Mouse (Mus musculus) adrenal gland, adult (tissue): ENCODE measurements around the gene Zfand3.

Experiments
- DNase-seq, 2 experiments: peaks; one replicate each; pipeline ENCODE4 v3.0.0; 2022 to 2023; ENCODE audit warnings: low spot score in 1 of 2; ENCODE audit not compliant: inconsistent age in 2 of 2

Gene Zfand3

DNA sequence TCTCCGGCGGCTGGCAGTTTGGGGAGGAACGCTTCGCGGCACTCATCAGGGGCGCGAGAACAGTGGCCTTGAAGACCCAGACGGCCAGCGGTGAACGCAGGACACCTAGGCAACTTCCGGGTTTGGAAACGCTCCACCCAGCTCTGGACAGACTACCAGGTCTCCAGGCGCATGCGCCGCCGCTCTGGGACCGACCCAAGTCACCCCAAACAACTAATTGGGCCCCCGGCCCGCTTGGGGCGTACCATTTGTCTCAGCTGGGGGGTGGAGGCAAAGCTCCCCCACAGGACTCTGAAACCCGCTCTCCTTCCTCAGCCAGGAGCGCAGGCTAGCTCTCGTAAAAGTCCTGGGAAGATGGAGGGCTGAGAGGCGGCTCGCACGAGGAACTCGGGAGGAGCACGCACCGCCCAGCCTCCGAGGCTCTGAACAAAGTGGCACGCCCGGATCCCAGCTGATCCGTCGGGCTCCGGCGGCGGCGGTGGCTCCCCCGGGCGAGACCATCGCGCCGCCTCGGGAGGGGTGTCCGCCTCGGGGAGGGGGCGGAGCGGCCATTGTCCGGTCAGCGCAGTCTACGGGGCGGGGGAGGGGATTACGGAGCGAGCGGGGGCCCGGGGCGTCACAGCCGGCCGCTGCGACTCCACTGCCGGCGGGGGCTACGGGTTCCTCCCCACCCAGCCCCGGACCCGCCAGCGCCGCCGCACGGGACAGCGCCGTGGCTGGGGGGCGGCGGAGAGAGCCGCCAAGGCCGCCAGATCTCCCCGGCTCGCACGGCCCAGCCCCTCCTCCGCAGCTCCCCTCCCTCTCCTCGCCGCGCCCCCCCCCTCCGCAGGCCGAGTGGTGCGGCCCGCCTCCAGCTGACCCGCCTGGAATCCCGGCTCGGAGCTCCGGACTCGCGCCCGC lies at the start of gene Zfand3:
TSS of gene Zfand3 (plus strand) at position 531 of the 900 bp plus-strand sequence.
- DNase-seq = peak; percentile 96 to 99

- no peak for DNase-seq
Measured at GRCm38 (mm10) chr17:29955880-29956279, 48.7 kb upstream of the Zfand3 start.

DNA sequence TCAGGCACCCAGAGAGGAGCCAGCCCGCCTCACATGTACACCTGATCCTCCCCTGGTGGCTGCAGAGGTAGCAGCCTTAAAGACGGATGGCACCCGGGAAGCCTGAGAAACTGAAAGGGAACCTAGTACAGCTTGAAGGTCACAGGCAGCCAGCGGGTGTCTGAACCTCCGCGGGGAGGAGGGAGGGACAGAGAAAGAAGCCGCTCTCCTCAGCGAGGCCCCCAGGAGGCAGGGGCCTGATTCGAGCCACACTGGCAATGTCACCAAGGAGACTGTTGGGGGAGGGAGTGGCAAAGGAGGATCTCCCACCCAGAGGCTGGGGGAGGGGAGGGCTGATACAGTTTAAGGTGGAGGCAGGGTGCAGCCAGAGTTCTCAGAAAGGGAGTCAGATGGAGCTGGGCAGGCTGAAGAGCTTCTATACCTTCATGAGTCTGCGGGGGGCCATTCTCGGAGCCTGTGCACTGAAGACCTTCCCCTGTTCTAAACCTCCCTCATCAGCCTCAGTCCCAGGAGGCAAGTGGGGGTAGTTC lies 40.7 kb upstream of the Zfand3 start:
- peak; percentile 39 to 76 for DNase-seq

GRCm38 (mm10) chr17:29965506-29965905 lies 39.0 kb upstream of the Zfand3 start:
- no peak for DNase-seq

GRCm38 (mm10) chr17:29970037-29970555 lies 34.4 kb upstream of the Zfand3 start, which contains the start of gene Mdga1:
Mdga1 (minus strand) TSS chr17:29970087.
- no peak for DNase-seq

DNA sequence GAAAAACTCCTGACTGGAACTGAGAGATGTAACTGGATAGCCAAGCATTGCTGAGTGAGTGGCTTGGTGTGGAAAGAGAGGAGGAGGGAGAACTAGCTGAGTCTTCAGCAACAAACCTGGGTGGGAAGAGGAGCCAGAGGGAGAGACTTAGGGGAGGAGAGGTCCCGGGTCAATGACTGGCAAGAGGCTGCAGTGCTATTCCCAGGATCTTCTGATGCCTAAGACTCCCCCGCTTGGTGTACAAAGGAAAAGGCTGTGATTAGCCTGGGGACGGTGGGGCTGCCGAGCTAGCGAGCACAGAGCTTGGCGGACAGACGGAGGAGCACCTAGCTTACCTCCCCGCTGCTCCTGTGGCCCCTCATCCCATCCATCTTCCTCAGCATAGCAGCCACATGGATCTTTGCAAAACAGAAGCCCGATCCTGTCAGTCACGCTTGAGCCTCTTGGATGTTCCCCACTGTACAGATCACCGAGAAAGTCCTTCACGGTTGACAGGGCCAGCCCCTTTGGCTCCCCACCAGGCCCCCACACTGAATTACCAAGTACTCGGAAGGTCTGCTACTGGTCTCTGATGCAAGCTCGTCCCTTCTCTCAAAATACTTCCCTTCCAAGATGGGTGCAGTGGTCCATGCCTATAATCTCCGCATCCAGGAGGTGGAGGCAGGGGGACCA lies 32.6 kb upstream of the Zfand3 start:
- no peak for DNase-seq

- no peak for DNase-seq
Measured at GRCm38 (mm10) chr17:29973226-29973625, 31.3 kb upstream of the Zfand3 start.

- DNase-seq = peak; percentile 88 to 95
Measured at GRCm38 (mm10) chr17:29975731-29976130, 28.8 kb upstream of the Zfand3 start.

DNA sequence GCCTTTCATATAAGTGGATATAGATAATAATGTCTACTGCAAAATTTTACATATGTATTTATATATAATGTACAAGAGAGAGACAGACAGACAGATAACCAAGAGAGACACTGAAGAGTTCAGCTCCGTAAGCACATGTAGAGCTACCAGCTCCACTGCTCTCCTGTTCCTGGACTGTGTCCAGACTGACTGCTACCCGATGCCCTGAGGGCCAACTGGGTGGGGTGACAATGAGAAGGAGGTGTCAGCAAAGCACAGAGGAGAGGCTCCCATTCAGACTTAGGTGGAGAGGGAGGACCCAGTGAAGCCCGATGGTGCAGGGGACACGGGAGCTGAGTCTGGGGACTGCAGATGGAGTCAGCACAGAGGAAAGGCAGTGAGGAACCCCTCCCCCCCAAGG lies 25.5 kb upstream of the Zfand3 start:
- DNase-seq = no peak

GRCm38 (mm10) chr17:29979841-29980240 lies 24.7 kb upstream of the Zfand3 start:
- no peak for DNase-seq

DNA sequence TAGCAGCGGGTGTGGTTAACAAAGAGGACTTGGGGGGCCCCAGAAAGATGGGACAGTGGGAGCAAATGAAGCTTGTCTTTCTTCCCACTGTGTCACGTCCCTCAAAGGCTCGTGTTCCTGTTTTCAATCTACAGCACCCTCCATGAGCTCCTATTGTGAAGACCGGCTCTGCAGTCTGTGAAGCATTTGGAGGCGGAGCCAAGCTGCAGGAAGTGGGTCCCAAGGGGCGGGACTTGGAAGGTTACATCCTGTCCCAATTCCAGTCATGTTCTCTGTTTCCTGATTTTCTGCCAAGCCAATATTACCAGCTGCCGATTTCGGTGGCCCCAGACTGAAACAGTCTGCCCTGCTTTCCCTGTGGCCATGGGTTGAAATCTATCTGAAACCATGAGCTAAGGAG lies 23.0 kb upstream of the Zfand3 start:
- DNase-seq = no peak

- DNase-seq = no peak
Measured at GRCm38 (mm10) chr17:29983190-29983589, 21.3 kb upstream of the Zfand3 start.

DNA sequence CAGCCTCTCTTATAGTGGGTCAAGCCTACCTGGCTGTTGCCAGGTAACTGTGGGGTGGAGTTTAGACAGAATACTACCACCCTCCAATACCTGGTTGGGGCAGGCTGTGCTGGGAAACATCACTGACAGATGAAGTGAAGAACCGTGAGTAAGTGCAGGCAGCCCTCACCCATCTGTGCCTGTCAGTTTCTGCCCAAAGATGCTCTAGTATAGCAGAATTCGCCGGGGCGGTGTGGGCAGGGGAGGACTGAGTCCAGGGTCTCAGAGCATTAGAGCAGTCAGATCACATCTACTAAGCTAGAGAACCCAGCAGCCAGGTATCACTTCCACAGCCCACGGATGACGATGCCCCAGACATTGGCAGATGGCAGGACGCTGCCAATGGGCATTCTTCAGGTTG lies 19.6 kb upstream of the Zfand3 start:
- DNase-seq = no peak

GRCm38 (mm10) chr17:29985534-29985933 lies 19.0 kb upstream of the Zfand3 start:
- peak in 1 of 2 experiments; percentile 56 for DNase-seq

DNA sequence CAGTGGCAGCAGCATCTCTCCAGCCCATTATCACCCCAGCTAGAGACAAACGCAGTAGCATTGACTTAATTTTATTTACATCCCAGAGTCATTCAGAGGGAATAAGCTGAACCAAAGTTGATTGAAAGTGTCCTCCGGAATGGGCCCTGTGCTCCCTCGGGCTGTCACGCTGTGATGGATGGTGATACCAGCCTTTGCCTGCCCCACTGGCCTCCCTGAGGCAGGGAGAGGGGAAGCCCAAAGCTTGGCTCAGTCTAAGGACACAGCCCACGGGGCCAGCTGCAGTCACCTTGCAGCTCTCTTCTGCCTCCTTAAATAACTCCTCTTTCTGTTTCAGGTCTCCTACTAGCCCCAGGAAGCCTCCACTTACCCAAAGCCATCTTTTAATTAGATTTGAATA lies 16.4 kb upstream of the Zfand3 start:
- DNase-seq = peak; percentile 40 to 58

GRCm38 (mm10) chr17:29989653-29990052 lies 14.9 kb upstream of the Zfand3 start:
- no peak for DNase-seq

GRCm38 (mm10) chr17:29990136-29990535 lies 14.4 kb upstream of the Zfand3 start:
- no peak for DNase-seq

DNA sequence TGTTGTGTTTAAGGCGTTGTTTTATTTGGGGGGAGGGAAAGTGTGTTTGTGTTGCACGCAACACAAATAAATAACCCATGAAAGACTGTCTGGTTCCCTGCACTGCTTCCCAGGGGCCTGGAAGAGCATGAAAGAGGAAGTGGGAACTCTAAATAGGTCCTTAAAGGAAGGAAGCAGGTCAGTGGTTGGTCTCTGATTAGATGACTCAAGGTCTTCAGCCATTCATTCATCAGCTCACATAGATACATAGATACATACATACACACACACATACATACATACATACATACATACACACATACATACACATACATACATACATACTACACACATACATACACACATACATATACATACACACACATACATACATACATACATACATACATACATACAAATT lies 13.7 kb upstream of the Zfand3 start:
- DNase-seq = no peak

DNA sequence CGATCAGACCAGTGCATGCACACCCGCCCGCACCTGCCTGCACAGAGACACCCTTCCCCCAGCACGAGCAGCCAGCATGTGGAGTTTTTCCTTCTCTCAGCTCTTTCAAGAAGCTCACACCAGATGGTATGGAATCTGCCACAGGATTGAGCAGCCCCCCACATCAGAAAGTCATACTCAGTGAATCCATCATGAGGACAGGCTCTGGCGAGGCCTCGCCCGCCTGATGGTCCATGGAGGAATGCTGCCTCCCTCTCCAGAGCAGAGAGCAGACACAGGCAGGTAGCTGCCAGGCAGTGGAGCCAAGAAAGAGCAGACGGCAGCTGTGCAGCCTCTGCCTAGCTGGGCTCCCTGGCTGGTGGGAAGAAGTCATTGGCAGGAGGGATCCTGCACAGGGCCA lies 11.0 kb upstream of the Zfand3 start:
- DNase-seq = no peak

- peak; percentile 49 to 72 for DNase-seq
Measured at GRCm38 (mm10) chr17:29994011-29994410, 10.5 kb upstream of the Zfand3 start.

DNA sequence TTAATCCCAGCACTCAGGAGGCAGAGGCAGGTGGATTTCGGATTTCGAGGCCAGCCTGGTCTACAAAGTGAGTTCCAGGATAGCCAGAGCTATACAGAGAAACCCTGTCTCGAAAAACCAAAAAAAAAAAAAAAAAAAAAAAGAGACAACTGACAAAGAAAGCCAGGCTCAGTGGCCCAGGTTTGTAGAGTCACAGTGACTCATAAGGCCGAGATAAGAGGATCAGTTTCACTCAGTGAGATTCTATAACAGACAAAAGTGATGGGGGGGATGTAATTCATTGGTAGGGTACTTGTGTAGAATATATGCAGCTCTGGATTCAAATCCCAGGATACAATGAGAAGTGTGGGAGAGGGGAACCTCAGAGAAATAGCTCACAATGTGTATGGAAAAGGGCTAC lies 10.1 kb upstream of the Zfand3 start:
- DNase-seq = no peak

DNA sequence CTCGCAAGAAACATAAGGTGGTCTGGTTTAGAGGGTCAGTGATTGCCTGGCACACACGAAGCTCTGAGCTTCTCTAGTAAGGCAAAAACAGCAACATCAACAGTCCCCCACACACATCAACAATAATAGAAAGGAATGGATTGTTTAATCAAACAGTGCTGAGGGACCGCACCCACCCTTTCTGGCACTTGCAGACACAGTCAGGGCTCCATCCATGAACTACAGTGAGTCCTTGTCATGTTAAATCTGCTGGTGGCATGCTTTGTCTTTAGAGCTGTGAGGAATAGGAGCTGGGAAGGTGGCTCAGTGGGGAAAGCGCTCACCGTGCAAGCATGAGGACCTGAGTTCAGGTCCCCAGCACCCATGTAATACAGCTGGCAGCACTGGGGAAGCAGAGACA lies 8.5 kb upstream of the Zfand3 start:
- DNase-seq = no peak
